Mouse (Mus musculus) kidney, adult 11 months (tissue): ENCODE results near the gene Nectin3.
A peak's percentile ranks its signal among the peaks of the same experiment; 100 is the strongest.

Experiments used
- DNase-seq: peaks from one replicate; pipeline ENCODE4 v3.0.0; 2022

Gene Nectin3

DNA sequence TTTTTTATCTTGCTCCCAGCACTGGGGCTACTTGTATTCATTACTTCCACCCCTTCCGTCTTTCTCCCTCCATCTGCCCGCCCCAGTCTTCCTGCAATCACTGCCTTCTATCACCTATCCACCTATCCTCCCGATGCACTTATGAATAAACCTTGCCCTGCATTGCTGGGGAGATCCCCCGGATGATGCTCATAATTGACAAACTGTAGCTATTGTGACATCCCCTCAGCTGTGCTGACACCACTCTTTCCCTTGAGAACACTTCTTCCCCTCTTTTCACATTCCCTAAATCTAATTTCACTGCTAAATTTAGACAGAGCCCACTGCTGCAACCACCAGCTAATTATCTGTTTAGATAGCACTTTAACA lies at the start of gene Nectin3:
Gene Nectin3, minus strand, starts transcription at position 105 of the 369 bp plus-strand sequence.
- DNase-seq, result peak; percentile 25

DNA sequence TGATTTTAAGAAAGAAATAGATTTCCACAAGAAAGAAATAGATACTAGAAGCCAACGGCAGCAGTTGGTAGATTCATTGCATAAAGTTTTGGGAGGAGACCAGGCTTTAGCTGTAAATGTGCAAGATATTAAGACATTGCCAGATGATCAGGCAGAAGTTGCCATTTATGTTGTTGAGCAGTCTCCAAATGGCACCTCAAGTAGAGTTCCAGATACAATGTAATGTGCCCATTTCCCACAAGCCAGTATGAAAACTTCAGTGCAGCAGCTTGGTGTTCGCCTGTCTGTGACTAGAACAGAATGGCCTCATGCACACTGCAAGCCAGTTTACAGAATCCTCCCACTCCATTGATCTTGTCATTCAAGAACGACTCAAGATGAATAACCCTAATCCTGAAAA lies 39.8 kb upstream of the Nectin3 start:
- no peak for DNase-seq

DNA sequence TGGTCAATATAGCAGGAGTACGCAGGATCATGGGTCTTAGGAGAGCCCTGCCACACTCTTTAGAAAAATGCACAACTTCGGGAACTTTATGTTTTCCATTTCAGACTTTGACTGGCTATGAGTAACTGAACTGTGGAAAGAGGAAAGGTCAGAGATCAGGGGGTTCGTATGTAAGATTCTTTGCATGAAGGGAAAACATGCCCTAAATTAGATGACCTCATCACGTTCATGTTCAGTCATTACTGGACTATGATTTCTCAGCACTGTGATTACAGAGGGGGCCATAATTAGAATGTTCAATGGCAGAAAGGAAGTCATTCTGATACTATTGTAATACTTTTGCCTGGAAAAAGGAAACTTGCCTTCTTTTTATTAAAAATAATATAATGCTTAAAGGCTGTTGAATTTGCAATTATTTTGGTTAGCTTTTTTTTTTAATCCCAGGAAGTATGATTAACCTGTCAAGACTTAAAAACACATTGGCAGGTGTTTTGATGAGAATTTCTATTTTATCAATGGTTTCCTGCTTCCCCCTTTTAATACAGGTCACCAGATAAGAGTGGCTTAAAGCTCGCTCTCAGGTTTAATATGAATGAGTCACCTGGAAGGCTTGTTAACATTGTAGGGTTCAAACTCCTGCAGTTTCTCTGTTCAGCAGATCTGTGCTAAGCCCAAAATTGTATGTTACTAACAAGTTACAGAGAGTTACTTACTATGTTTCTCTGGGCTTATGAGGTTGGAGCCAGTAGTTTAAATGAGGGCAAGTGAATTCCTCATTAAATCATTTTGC lies 34.3 kb upstream of the Nectin3 start:
- DNase-seq, result no peak

DNA sequence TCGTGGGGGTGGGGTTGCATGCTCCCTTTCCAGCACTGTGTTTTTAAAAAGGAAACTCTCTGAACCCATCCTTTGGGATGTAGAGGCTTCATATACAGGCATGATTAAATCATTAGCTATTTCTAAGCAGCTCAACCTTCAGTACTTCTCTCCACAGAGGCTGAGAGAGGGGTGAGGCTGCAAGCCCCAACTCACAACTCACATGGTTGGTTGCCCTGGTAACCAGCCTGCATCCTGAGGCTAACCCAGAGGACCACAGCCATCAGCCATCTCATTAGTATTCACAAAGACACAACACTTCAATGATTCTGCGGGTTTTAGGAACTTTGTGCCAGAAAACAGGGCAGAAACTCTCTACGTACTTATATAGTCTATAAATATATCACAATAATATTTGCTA lies 32.7 kb upstream of the Nectin3 start:
- no peak for DNase-seq

DNA sequence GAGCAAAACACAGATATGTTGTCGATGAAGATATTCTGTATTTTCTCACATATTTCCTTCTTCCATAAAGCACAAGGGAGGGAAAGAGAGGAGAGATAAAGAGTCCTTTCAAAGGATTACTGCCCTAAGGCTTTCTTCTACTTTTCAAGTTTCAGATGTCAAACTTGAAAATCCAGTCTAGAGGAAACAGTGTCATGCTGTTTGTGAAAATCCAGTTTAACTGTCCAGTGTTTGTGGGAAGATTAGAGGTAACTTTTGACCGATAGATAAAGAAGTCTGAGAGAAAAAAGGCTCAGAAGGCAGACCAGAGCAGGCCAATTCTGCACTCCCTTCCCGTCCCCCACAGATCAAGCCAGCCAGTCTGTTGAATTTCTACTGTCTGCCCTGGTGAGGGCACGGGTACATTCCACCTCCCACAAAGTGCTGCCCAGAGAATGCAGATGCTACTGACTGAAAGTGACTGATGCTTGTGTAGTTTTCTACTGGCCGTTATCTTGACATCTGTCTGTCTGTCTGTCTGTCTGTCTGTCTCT lies 22.6 kb upstream of the Nectin3 start:
- no peak for DNase-seq

DNA sequence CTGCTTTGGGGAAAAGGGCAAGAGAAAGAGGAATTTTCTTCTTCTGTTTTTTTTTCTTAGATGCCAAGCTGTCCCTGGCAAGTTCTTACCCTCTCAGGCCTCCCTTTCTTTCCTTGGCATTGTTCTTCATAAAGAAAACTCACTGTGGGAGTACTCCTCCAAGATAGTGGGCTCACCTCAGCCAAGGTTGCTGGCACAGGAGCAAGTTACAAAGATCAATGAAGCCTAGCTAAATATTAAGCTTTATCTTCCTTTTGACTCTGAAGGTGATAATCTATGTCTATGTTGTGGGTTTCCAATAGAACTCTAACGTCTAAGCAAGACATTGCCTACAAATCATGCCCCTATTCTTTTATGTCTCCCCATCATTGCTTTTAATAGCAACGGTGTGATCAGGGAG lies 21.3 kb upstream of the Nectin3 start:
- peak; percentile 43 for DNase-seq

DNA sequence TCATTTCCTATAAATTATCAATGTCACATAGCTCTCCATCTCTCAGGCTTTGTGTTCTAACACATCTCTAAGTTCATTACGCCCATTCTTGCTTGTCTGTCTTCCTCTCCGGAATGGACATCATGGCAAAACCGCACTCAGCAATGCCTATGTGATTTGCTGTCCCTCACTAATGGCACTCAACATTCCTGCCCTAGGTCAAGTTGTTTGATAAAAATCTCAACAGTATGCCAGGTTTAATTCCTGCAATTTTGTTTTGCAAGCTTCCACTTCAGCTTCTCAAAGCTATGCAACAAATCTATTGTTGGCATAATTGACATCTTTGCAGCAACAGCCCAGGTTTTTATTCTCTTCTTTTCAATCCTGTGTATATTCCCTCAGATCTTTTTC lies 9.6 kb upstream of the Nectin3 start:
- DNase-seq, result no peak

DNA sequence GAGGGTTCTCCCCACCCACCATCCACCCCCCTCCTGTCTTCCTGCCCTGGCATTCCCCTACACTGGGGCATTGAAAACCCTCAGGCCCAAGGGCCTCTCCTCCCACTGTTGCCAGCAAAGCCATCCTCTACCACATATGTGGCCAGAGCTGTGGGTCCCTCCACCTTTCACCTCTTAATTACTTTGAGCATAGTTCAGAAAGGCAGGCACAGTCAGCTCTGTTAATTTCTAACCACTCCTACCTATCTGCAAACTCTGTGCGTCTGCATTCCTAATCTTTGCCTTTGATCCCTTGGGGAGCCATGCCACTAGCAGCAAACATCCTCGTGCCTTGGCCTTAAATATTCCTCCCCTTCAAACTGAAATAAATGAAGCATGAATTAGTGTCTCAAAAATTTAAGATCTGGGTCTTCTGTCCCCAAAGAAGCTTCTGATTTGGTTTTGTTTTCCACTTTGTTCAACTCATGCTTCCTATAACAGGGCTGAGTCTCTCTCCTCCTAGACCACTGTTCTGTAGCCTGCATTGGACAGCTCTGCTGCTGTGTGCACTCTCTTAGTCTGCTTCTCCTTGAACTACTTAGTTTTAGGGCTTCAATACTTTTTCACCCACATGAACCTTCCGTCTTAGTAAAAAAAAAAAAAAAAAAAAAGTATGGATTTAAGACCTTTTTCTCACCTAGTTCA lies 9.1 kb upstream of the Nectin3 start:
- peak; percentile 77 for DNase-seq

DNA sequence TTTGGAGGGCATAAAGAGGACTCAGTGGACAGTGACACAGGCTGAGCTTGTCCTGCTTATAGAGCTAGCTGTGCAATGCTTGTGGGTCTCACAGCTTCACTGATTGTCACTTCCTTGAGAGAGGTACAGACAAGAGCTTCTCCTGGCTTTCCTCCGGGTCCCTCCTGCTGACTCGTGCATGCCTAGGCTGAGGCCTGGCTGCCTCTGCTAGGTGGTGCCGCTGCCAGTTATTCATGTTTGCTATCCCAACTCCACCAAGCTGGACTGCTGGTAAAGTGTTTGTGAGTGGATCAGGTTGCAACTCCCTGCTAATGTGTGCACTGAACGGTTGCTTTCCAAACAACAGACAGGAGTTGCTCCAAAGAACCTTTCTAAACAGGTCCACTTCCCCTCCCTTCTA lies 5.7 kb upstream of the Nectin3 start:
- no peak for DNase-seq

DNA sequence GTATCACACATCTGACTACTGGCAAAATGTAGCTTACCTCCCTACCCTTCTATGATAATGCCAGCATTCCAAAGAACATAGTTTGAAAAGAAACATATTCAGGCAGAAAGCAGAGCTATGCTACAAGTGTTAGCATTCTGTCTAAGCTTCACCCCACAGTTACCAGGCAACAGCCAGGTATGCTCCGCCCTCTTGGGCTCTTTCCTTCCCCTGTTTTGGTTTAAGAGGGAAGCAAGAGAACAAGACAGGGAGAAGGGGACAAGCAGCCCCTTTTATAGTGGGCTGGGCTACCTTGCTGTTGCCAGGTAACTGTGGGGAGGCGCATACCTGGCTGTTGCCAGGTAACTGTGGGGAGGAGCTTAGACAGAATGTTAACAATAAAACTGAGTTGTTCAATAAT lies 4.0 kb upstream of the Nectin3 start:
- DNase-seq, result no peak

DNA sequence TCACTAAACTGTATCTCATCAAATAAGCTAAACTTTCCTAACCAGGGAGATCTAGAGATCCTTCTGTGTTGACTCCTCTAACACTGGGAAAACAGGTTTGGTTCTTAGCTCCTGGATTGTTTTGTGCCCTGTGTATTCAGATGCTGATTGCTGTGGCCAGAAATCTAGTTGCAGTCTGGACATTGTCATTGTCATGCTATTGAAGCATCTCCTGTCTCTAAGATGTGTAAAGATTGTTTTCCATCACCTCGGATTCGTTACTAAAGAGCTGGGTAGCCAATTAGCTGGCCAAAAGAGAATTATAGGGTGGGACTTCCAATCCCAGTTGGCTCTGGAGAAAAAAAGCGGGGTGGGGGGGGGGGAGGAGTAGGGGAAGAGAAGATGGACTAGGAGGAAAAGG lies 2.4 kb upstream of the Nectin3 start:
- no peak for DNase-seq

DNA sequence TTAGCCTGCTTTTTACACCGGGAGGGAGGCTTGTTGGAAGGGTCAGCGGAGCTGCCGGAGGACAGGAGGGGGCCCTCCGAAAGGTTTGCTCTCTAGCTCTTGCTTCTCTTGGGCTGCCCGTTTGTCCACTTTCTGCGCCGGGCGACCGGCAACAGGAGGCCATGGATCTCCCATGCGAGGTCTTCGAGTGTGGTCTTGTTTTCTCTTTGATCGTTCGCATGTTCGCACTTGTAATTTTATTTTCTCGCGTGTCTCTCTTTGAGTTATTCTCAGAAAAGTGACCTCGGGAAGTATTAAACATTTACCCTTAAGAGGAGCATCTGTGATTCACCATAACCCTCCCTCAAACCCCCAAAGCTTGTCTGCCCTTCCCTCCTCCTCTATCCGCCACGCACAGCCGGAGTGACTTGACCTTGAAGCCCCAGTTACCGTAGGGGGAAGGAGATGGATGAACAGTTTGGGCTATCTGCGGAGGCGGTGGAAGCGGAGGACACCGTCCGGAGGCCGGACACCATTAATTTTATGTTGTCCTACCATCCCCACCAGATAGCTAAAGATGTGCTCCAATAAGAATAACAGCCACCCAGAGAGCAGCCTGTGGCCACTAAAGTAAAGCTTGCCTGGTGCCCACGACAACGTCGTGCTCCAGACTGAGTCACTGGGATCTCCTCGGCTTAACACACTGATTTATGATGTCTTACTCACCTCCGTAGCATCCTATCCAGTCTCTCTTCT lies 472 bp downstream of the Nectin3 start:
- DNase-seq, result peak; percentile 28

DNA sequence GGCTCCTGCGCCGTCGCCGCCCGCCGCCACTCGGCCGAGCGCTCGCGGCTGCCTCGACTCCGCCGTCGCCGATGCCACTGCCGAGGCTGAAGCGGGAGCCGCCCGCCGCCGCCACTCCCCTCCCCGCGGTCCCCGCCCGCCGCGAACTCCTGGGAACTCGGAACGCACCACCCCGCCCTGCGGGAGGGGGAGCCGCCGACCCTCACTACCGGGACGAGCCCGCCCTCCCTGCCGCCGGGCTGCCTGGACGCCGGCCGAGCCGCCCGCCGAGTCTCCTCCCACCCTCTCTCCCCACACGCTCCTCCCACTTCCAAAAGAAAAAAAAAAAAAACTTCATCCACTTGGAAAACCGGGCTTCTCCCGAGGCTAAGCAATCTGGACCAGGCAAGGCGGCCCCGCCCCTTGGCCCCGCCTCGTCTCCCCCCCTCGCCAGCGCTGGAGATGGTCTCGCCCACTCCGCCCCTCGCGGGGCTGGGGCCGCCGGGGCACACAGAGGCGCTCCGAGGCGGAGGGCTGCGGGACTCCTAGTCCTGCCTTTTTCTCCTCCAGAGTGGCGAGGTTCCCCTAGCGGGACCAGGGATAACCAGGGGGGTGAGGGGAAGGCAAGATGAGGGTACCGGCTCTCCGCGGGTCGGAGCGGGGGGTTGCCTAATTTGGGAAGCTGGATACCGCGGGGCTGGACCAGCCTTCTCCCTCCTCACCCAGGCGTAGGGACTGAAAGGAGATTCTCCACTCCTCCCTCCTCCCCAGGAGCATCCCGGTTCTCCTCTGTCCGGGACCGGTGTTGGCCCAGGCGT lies 1.2 kb downstream of the Nectin3 start:
- peak; percentile 94 for DNase-seq

DNA sequence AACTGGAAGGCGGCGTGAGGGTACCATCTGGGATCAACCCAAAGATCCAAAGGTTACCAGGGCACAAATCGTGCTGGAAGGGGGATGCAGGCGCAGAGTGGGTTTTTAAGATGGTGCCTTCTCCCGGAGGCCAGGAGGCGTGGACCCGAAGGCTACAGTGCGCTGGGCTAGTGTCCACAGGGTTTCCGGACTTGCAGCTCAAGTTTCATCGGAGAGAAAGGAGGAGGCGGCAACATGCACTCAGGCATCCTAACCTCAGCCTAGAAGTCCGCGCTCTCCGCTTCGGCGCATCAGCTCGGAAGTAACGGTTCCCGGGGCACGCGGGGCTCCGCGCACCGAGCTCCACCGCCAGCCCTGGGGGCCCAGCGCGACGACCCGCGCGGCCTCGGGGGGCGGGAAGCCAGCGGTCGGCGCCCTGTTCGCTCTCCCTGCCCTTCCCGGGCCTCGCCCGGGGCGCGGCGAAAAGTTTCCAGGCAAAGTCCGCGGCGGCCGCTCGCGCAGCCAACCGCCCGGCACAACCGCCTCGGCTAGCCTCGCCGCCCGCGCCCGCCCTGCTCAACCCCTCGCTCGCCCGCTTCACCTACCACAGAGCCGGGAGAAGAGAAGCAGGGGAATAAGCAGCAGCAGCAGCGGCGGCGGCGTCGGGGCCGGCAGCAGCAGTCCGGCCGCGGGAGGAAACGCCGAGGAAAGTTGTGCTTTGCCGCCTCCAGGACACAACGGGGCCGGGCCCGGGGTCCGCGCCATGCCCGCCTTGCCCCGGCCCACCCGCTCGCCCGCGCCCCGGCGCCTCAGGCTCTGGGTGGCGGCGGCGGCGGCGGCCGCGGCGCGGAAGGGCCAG lies 2.1 kb downstream of the Nectin3 start:
- peak; percentile 59 for DNase-seq

DNA sequence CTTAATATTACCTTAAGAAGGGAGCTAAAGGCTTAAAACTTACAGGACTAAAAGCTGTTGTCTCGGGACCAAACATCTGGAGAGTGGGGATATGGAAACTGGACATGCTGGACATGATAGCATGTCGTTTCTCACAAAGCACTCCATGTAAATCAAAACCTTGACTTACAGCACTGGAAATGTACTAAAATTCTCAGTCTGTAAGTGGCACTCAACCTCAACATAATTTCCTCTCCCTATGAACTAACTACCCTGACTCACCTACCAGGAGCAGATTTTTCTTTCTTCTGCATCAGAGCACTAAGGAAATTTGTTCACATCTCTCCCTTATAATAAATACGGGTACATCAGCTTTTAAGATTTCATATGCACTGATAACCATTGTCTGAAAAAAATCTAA lies 3.1 kb downstream of the Nectin3 start:
- DNase-seq, result no peak

DNA sequence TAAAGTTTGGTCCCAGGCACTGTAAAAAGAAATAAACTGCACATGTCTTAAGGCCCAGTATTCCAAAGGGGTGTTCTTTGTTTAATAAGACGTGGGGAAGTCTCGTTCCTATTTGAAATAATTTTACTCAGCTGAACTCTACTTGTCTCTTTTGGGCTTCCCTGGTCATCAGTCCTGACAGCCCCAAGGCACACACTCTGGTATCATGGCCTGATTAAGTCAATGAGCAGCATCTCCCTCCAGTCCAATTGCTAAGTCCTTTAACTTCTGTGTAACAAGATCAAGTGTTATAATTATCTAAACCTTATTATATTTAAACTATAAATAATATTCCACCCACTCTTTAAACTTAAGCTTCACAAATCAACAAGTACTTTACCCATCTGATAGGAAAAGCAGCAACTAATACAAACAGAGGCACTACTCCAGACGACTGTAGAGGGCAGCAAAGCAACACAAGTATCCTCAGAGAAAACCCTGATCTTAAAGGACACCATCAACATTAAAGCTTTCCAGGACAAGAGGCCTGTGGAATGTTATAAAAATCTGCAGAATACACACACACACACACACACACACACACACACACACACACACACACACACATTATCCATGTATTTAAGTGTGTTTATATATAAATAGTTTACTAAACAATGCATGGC lies 10.8 kb downstream of the Nectin3 start:
- DNase-seq, result peak; percentile 32

DNA sequence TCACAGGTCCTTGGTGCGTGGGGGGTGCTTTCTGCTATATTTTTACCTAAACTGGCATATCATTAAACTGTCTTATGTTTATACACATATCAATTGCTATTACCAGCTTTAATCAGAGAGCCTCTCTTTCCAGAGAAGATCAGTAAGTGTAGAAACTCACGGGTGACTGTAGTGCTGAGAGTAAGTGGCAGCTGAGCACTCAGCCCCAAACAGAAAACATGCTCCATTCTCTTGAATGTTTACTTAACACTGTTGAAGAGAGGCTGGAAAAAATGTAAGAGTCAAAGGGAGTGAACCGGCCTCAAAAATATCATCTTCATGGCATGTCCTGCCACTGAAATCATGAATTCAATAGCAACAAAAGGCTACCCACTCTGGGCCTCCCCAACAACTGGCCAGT lies 21.0 kb downstream of the Nectin3 start:
- DNase-seq, result no peak

DNA sequence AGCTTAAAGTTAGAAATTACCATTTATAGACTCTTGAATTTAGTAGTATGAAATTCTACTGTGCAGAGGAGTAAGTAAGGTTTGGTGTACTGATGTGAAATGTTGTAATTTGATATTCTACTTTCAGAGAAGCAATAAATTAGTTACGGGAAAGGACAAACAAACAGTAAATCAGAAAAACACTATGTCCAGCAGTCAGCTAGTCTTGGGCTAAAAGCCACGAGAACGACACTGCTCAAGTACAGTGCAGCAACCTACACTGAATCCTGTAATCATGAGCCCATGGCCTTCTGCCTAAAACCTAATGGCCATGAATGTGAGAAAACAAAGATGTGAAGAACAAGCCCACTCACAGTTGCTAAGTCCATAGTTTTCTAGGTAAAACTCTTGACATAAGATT lies 46.9 kb downstream of the Nectin3 start:
- DNase-seq, result no peak

DNA sequence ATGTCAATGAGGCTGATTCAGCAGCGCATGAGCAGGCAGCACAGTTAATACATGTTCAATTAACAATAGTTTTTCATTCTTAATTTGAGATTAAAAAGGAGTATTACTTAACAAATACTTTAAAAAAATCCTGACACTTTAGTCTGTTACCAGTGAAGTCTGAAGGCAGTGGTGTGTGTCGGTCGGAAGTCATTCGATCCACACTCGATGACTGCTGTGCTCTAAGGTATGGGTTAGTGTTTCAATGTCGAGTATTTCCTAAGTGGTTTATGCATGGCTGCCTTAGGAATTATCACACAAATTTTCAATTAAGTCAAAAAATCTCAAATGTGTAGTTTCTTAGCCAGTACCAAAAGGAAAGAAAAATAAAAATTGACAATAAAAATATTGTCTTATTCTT lies 49.3 kb downstream of the Nectin3 start:
- DNase-seq, result no peak

DNA sequence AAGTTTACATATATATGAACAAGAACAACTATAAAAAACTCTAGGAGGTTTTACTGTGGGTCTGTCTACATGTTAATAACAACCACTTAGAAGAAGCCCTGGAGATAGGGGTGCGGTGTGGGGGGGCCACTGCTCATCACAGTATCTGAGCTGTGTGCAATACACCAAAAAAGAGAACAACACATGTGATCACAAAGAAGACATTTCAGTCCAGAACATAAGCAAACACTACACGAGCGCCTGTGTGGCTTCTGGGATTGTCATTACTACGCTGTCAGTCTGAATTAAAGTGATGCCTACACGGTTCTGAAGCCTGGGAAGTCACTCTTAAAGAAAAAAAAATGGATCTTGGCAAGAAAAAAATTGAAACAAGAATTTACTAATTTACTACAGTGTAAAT lies 67.0 kb downstream of the Nectin3 start:
- no peak for DNase-seq

DNA sequence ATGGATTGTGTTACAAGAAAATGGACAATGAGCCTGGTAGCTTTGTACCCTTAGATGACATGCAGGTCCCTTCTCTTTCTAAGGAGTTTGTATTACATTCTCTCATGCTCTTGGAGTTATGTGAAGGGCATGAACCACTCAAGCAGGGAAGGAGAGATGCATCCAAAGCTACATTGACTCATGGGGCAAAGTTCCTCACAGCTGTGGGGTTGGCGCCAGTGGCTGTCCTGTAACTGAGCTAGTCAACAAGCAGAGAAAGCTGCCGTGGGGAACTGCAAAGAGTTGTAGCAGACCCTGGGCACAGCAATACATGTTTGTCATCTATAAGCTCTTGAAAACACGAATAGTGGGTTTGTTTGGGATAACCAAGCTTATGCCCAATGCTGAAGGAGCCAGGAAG lies 82.1 kb downstream of the Nectin3 start:
- peak; percentile 77 for DNase-seq

DNA sequence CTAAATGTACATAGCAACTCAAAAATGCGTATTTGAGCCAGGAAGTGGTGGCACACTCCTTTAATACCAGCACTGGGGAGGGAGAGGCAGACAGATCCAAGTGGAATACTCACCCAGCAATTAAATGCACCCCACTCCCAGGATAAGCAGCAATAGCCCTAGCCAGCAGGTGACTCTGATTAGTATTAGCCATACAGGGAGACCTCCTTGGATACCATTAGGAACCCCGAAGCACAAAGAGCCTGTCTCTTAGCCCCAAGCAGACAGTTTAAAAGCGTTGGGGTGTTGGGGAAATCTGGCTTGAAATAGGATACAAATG lies 87.6 kb downstream of the Nectin3 start:
- no peak for DNase-seq
